Mouse (Mus musculus): ENCODE results near the gene Ddx20. TPM values are rescaled to one million over a fixed set of nuclear protein-coding genes. Genes with fewer than 3 reads are reported as not detected.

The Ddx20 gene
- 18.5 and 22.0 TPM in 2 replicates for total RNA-seq (2021)
- long read RNA-seq, transcript Ddx20-201 (11 exons, 2,905 nt) = major isoform, 27 of 32 reads
- long read RNA-seq, partial matches to known transcripts = 4 of 32 reads
- long read RNA-seq, other reads (novel, unspliced or antisense) = 1 of 32 reads

DNA sequence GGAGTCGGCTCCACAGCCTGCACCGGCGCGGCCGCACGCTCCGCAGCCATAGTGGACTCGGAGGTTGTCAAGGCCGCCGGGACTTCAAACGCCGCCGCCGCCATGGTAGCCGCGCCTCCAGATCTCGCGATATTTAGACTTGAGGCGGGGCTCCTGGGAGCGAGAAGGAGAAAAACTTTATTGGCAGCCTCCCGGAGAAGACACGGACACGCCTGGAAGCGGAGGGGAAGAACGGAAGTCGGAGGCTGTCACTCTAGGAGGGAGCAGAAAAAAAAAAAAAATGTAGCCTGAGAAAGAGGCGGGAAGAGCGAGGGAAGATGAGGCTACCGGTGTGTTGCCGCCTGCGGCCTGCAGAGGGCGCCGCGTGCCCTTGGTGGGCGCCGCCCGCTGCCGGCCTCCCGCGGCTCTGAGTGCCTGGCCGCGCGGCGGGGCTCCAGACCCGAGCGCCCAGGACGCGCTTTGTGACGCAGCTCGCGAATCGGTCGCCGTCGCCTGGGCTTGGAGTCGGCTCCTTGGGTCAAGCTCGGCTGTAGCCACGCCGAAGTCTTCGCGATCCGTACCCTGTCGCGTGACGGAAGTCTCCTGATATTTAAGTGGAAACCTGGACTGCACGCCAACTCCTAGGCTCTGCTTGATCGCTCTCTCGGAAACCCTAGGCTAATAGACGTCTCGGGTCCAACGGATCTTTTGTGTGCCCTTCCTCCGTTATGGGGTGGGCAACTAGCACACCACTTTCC is at the start of gene Ddx20:
Gene Ddx20 (minus strand): TSS at position 251 of the 737 bp plus-strand sequence.
- peak; percentile 91 for DNase-seq

GRCm38 (mm10) chr3:105737070-105737469 is 49.7 kb upstream of the Ddx20 start:
- DNase-seq = no peak

- DNase-seq = no peak
Measured at GRCm38 (mm10) chr3:105736148-105736547, 48.8 kb upstream of the Ddx20 start.

- no peak for DNase-seq
Measured at GRCm38 (mm10) chr3:105735285-105735684, 47.9 kb upstream of the Ddx20 start.

GRCm38 (mm10) chr3:105733538-105733937 is 46.2 kb upstream of the Ddx20 start:
- no peak for DNase-seq

- no peak for DNase-seq
Measured at GRCm38 (mm10) chr3:105732360-105732759, 45.0 kb upstream of the Ddx20 start.

- DNase-seq = peak; percentile 50
Measured at GRCm38 (mm10) chr3:105726037-105726436, 38.7 kb upstream of the Ddx20 start.

- no peak for DNase-seq
Measured at GRCm38 (mm10) chr3:105722510-105722909, 35.1 kb upstream of the Ddx20 start.

DNA sequence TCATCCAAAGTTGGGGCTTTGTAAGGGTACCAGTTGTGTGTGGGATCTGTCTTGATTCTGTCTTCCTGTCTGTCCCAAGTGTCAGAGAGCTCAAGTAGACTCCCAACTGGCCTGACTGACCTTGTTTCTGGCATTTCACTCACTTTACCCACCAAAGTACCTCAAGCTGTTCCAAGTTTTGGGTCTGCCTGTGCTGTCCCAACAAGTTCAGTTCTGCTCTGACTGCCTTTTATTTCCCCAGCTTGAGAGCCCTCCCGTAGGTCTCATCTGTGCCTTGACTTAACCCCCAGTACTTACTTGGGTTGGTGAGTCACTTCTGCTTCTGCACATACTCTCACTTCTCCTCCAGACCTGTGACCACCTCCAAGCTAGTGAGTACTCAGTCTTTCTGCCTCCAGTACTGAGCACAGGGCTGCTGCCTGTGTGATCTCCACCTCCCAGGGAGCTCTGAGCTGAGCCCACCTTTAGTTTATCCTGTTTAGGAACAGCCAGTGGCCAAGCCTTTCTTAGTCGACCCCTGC is 34.4 kb upstream of the Ddx20 start:
- DNase-seq = no peak

- no peak for DNase-seq
Measured at GRCm38 (mm10) chr3:105720514-105720913, 33.1 kb upstream of the Ddx20 start.

- no peak for DNase-seq
Measured at GRCm38 (mm10) chr3:105719979-105720378, 32.6 kb upstream of the Ddx20 start.

GRCm38 (mm10) chr3:105718746-105719145 is 31.4 kb upstream of the Ddx20 start:
- no peak for DNase-seq

GRCm38 (mm10) chr3:105717856-105718555 is 30.6 kb upstream of the Ddx20 start:
- no peak for DNase-seq

- DNase-seq = no peak
Measured at GRCm38 (mm10) chr3:105716353-105717000, 29.1 kb upstream of the Ddx20 start.

- DNase-seq = no peak
Measured at GRCm38 (mm10) chr3:105714820-105715167, 27.4 kb upstream of the Ddx20 start.

DNA sequence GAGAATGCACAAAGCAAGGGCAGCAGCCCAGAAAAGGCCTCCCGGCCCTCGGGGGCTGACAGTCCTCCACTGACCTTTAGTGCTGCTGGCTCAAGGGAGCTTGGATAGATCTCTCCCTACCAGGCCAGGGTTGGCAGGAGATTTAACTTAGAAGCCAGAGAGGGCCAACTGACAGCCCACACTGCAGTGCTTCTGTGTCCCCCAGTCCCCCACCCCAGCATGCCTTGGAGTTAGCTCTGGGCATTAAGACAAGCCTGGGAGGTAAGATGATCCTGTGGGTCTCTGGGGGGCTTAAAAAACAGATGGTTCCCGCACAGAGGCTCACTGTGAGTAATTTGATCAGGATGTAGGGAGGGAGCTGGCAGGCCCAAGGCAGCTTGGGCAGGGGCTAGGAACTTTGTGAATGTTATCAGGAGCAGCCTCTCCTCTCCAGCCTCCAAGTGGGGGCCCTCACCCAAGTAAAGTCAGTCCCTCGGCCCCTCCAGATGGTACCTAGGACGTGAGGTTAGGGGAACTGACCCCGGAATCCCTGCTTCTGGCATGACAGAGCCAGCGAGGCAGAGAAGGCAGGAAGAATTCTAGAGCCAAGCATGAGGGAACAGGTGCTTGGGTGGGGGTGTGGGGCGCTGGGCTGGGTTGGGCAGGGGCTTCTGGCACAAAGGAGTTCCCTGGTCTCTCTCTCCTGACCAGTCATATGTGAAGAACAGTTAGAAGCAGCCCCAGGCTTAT is 26.9 kb upstream of the Ddx20 start:
- no peak for DNase-seq

DNA sequence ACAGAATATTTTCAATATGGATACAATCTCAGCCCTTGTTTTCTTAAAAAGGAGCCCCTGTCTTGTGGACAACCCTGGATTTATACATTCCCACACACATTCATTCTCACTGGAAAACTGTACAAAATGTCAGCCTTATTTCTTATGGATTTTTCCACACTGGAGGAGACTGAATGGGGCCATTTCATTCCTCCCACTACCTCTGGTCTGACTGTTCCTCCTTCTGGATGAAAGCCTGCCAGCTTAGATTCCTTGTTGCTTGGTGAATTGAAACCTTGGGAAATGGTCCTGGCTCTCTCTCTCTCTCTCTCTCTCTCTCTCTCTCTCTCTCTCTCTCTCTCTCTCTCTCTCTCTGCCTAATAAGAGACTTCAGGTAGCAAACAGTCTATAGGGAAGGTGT is 25.5 kb upstream of the Ddx20 start:
- DNase-seq = no peak

- no peak for DNase-seq
Measured at GRCm38 (mm10) chr3:105711741-105712140, 24.4 kb upstream of the Ddx20 start.

- no peak for DNase-seq
Measured at GRCm38 (mm10) chr3:105710246-105710645, 22.9 kb upstream of the Ddx20 start.

DNA sequence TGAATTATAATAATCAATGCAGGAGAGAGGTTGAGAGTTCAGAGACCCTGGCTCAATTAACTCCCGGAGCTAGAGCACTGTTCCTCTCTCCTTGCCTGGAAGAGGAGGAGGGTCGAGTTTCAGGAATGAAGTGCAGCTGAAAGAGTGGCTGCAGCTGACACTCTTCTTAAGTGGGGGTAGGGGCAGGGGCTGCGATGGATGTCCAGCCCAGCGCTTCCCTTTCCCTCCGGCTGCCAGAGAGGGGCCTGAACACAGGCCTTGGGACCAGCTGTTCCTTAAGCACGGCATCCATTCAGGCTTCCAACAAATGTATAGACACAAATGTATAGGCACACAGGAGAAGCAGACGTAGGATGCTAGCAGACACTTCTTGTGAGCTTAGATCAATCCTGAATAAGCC is 20.2 kb upstream of the Ddx20 start:
- DNase-seq = no peak

GRCm38 (mm10) chr3:105706366-105707020 is 19.1 kb upstream of the Ddx20 start:
- DNase-seq = no peak

- DNase-seq = no peak
Measured at GRCm38 (mm10) chr3:105705561-105705960, 18.2 kb upstream of the Ddx20 start.
